Mouse (Mus musculus): Measurements from ENCODE around the gene Socs3.

DNA sequence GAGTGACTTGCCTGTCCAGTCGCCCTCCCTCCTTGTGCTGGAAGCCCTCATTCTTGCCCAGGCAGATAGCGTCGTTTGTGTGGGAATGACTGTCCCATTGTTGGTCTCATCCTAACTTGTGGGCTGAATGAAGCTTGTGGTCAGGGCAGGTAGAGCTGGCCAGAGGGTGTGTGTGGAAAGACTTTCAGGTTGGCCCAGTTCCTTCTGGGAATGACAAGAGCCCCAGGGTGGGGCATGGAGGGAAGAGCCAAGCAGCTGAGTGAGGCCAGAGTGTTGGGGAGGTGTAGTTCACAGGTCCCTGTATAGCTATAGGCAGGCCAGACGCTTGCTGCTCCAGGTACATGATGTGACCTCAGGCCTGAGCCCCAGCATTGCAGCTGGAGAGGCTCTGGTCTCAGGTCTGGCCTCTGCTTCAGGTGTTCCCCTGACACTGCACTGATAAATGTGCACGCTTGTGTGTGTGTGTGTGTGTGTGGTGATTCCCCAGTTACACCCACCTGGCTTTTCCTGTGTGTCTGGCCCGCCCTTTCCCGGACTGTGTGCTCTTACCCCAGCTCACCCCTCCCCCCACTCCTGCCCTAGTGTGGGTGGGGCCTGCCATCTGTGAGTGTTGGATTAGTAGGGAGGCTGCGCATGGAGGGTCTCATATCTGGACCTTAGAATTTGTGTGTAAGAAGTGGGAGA lies 37.8 kb upstream of the Socs3 start:
- no peak for TF ChIP-seq CTCF (IDR thresholded peaks at IDR 0.05; ENCODE audit: low read depth, low read length)
- no peak for TF ChIP-seq POLR2A (IDR thresholded peaks at IDR 0.05; ENCODE audit: extremely low read depth, insufficient read depth, low read length)
